Mouse (Mus musculus) liver, embryonic 14.5 days (tissue): ENCODE results near the gene Taf11. TPM values are rescaled to one million over a fixed set of nuclear protein-coding genes. Genes with fewer than 3 reads are reported as not detected.

Source experiments
- ATAC-seq: fragments of 200-750 bp; cut with Nextera tagmentation; 2 replicates; pipeline ENCODE4 v1.8.0; 2017; ENCODE audit warnings: moderate number of reproducible peaks, mild to moderate bottlenecking, moderate library complexity; ENCODE audit not compliant: insufficient read depth
- DNase-seq, 3 experiments: peaks; one replicate each; pipeline ENCODE4 v3.0.0-alpha.2; 2012 to 2013; ENCODE audit warnings: low read depth in 3 of 3, low spot score in 3 of 3
- H3K27ac ChIP-seq: fragments of 300-500 bp; sonication (generic); 2 replicates; pipeline ENCODE4 v1.5.1; 2014; ENCODE audit warnings: moderate library complexity, mild to moderate bottlenecking, control low read depth, inconsistent platforms
- H3K27me3 ChIP-seq: fragments of 300-500 bp; sonication (generic); 2 replicates; pipeline ENCODE4 v1.6.1; 2014; ENCODE audit warnings: mild to moderate bottlenecking, low read length, moderate library complexity; ENCODE audit not compliant: control insufficient read depth, insufficient read depth
- H3K36me3 ChIP-seq: fragments of 300-500 bp; sonication (generic); replicated peaks from 2 replicates; pipeline ENCODE4 v1.6.1; 2014; ENCODE audit warnings: low read depth; ENCODE audit not compliant: control insufficient read depth, insufficient read depth
- H3K4me1 ChIP-seq, 2 experiments: fragments of 200-500 bp in 1 of 2; fragments of 300-500 bp in 1 of 2; sonication (generic) in 1 of 2; replicated peaks; 2 replicates each; pipeline ENCODE4 v1.6.1; 2012 to 2014; ENCODE audit warnings: antibody characterized with exemption in 1 of 2, inconsistent platforms in 1 of 2, low read length in 1 of 2; ENCODE audit not compliant: control insufficient read depth in 2 of 2, insufficient read depth in 2 of 2
- H3K4me2 ChIP-seq: fragments of 300-500 bp; sonication (generic); 2 replicates; pipeline ENCODE4 v1.6.1; 2014; ENCODE audit warnings: low read depth, mild to moderate bottlenecking, control low read depth, moderate library complexity
- H3K4me3 ChIP-seq, 2 experiments: fragments of 200-500 bp in 1 of 2; fragments of 300-500 bp in 1 of 2; sonication (generic) in 1 of 2; 2 replicates each; pipeline ENCODE4 v1.5.1; 2012 to 2014; ENCODE audit warnings: low read depth in 2 of 2, low read length in 2 of 2, mild to moderate bottlenecking in 2 of 2, control low read depth in 1 of 2, inconsistent platforms in 1 of 2, moderate library complexity in 1 of 2; ENCODE audit not compliant: insufficient read depth in 1 of 2
- H3K9ac ChIP-seq: fragments of 300-500 bp; sonication (generic); replicated peaks from 2 replicates; pipeline ENCODE4 v1.6.1; 2014; ENCODE audit warnings: mild to moderate bottlenecking, control low read depth, moderate library complexity
- H3K9me3 ChIP-seq: fragments of 300-500 bp; sonication (generic); 2 replicates; pipeline ENCODE4 v1.6.1; 2016; ENCODE audit warnings: low read length, mixed read lengths; ENCODE audit not compliant: control insufficient read depth
- CTCF ChIP-seq: IDR thresholded peaks from 2 replicates; pipeline ENCODE4 v1.5.1; 2016; ENCODE audit warnings: antibody characterized with exemption, low read depth, control low read depth
- EP300 ChIP-seq: IDR thresholded peaks from 2 replicates; pipeline ENCODE4 v1.6.1; 2016; ENCODE audit warnings: antibody characterized with exemption, low read depth
- WGBS: fragments of 180-500 bp; shearing (Covaris S2); extraction: QIAGEN DNeasy Blood & Tissue Kit; methylation state at CpG from one replicate; pipeline ENCODE4 v1.1.7; 2014; ENCODE audit not compliant: insufficient replicate concordance; 5-methylcytosine and 5-hydroxymethylcytosine counted together
- polyA plus RNA-seq, 2 experiments: library from polyadenylated mRNA; depleted of rRNA in 1 of 2; stranded (reverse) in 1 of 2; unstranded in 1 of 2; fragments of >200 nt; fragmentation: Nextera tagmentation in 1 of 2; extraction: Ambion mirVana in 1 of 2; gene quantifications; 2 replicates each; pipeline versions ENCODE4 v1.2.1 to v1.2.3; 2012 to 2014

The Taf11 gene
- polyA plus RNA-seq, 2 experiments = 16.9 to 24.1 TPM

- Histone ChIP-seq H3K27me3 (no peaks in the 10 kb centered on the region), H3K9ac (no peak overlapping the region), H3K36me3 (no peaks in the 10 kb centered on the region), H3K4me1 (no peaks in the 10 kb centered on the region; a peak in 1 of 4 replicates), H3K27ac (no peak overlapping the region), H3K9me3 (no peaks in the 10 kb centered on the region), H3K4me3 (no peak overlapping the region), H3K4me2 (no peak overlapping the region)
- TF ChIP-seq CTCF (no peak), EP300 (no peak)
- ATAC-seq (no peak), DNase-seq (no peak)
- WGBS = 63% methylated on average over 3 of the region's 3 CpGs
These were observed 25.4 kb upstream of the Taf11 start for GRCm38 (mm10) chr17:27935091-27935490.

DNA sequence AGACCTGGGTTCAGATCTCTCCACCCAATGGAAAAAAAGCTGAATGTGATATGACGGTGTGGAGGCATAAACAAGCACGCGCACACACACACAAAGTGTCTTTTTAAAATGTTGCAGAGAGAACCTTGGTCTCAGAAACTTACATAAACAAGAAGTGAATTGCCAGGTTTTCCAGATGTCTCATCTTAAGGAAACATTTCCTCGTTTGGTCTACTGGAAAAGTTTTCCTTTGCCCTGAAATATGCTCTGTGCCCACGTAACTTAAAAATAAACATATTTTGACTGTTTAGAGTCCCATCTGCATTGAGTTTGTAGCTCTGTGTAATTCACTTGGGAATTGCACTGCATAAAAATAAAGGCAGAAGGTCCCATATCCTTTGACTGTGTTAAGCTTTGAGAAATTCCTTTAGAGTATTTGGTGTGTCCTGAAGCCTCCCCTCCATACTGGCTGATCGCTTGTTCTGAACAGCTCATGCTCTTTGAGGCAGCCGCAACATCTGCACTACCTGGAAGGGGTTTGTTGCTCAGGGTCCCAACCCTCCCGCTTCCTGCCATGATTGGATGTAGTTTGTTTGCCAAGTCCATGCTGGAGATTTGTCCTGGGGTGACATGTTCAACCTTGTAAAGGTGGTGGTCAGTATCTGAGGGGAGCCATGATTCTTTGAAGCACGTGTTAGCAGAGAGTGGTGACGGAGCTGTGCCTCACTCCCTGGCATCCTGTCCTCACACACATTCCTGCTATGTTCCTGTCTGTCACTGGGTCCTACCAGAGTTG, 24.7 kb upstream of the Taf11 start:
- DNase-seq = no peak

GRCm38 (mm10) chr17:27931826-27932225, 22.2 kb upstream of the Taf11 start:
- Histone ChIP-seq H3K4me2 (no peak overlapping the region), H3K27me3 (no peaks in the 10 kb centered on the region), H3K27ac (no peak overlapping the region), H3K36me3 (no peaks in the 10 kb centered on the region), H3K9ac (no peak overlapping the region), H3K4me3 (no peak overlapping the region), H3K9me3 (no peaks in the 10 kb centered on the region), H3K4me1 (no peaks in the 10 kb centered on the region)
- no peak for ATAC-seq
- WGBS = 60% methylated on average over 4 of the region's 4 CpGs
- TF ChIP-seq EP300 = no peak
- TF ChIP-seq CTCF = no peak
- no peak for DNase-seq

More for the DNA sequence above, 24.7 kb upstream of the Taf11 start:
- Histone ChIP-seq H3K4me1 (no peaks in the 10 kb centered on the region; a peak in 1 of 4 replicates), H3K9me3 (no peaks in the 10 kb centered on the region), H3K4me2 (no peak overlapping the region), H3K9ac (no peak overlapping the region), H3K27me3 (no peaks in the 10 kb centered on the region), H3K27ac (no peak overlapping the region), H3K36me3 (no peaks in the 10 kb centered on the region), H3K4me3 (no peak overlapping the region)
- WGBS = 79% methylated on average over 10 of the region's 10 CpGs
- no peak for ATAC-seq
- no peak for TF ChIP-seq EP300
- no peak for TF ChIP-seq CTCF

- Histone ChIP-seq H3K9ac (no peak overlapping the region), H3K9me3 (no peaks in the 10 kb centered on the region), H3K4me1 (no peaks in the 10 kb centered on the region), H3K27ac (no peak overlapping the region), H3K4me2 (no peak overlapping the region), H3K27me3 (no peaks in the 10 kb centered on the region), H3K4me3 (no peak overlapping the region), H3K36me3 (no peaks in the 10 kb centered on the region)
- no peak for DNase-seq
- WGBS = 72% methylated on average over 5 of the region's 5 CpGs
- no peak for TF ChIP-seq EP300
- TF ChIP-seq CTCF = no peak
- ATAC-seq = no peak
These were observed 20.6 kb upstream of the Taf11 start for GRCm38 (mm10) chr17:27930291-27930690.

- H3K4me3 ChIP-seq = no peak overlapping the region
- H3K4me2 ChIP-seq = no peak overlapping the region
- H3K36me3 ChIP-seq = no peaks in the 10 kb centered on the region
- H3K4me1 ChIP-seq = no peaks in the 10 kb centered on the region; a peak in 1 of 4 replicates
- no peak for DNase-seq
- H3K27me3 ChIP-seq = no peaks in the 10 kb centered on the region
- ATAC-seq = no peak
- H3K9me3 ChIP-seq = no peaks in the 10 kb centered on the region
- no peak overlapping the region for H3K27ac ChIP-seq
- H3K9ac ChIP-seq = no peak overlapping the region
- 54% methylated on average over 7 of the region's 7 CpGs for WGBS
- TF ChIP-seq CTCF (0 out of 2 replicates have a peak, but pooled peaks have one; percentile 5), EP300 (no peak)
These were observed 15.9 kb upstream of the Taf11 start for GRCm38 (mm10) chr17:27925504-27925903.
